Mouse (Mus musculus) adrenal gland, postnatal 25 days (tissue): ENCODE measurements around the gene Siah2. TPM values are rescaled to one million over a fixed set of nuclear protein-coding genes. Genes with fewer than 3 reads are reported as not detected.

Experiments
- DNase-seq: peaks from one replicate; pipeline ENCODE4 v3.0.0; 2021; ENCODE audit warnings: mixed read lengths
- total RNA-seq: library from RNA; stranded (reverse); gene quantifications from 2 replicates; pipeline ENCODE4 v1.2.3, GENCODE M21; 2021

The Siah2 gene
- total RNA-seq, 1 experiment from 2014 or later = 20.5 TPM

DNA sequence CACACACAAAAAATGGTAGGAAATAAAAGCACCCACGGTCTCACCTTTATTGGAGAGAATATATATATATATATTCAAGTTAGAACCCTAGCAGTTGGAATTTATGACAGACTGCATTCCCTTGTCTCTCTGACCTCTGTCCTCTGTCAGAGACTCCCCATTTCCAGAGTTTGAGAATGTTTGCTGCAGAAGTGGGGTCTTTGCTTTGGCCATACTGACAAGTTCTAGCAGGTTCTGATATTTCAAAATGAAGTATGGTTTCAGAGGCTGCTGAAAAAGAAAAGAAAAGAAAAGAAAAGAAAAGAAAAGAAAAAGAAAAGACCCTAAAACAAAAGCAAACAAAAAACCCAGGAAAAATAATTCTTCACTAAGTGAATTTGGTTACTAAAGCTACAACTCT is 2.8 kb upstream of the Siah2 start:
- no peak for DNase-seq

DNA sequence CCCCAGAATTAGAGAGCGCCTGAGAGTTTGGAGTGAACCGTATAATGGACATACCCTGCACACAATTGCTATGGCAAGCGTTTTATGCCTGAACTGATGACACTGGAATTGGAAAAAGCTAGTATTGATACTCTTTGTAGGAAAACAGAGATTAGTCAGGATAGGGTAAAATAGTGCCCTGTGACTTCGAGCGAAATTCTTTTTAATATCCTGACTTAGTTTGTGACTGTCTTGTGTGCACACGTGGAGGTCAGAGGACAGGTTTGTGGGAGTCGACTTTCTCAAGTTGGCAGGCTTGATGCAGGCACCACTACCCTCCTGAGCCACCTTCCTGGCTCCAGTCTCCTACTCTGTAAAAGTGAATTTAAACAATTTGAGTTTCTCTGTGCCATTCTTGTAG is 1.1 kb upstream of the Siah2 start:
- DNase-seq = no peak

DNA sequence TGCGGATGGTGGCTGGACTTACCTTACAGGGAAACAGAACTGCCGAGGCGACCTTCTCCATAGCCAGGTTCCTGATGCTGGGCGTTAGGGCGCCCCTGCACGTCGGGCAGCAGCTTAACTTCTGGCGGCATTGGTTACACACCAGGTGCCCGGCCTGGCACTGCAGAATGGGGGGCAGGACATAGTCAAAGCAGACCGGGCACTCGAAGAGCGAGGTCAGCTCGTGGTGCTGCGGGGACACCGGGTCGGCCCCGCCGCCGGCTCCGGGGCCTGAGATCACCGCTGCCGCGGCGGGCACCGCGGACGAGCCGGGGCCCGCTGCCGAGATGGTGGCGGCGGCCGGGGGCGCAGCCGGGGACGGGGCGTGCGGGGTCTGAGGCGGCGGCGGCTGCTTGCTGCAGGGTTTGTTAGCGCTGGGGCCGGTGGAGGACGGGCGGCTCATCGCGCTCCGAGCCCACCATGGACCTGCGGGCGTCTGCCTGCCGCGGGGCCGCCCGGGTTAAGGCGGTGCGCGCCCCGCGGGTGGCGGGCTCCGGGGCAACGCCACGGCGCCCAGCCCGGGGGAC is 743 bp downstream of the Siah2 start:
- peak; percentile 42 for DNase-seq

DNA sequence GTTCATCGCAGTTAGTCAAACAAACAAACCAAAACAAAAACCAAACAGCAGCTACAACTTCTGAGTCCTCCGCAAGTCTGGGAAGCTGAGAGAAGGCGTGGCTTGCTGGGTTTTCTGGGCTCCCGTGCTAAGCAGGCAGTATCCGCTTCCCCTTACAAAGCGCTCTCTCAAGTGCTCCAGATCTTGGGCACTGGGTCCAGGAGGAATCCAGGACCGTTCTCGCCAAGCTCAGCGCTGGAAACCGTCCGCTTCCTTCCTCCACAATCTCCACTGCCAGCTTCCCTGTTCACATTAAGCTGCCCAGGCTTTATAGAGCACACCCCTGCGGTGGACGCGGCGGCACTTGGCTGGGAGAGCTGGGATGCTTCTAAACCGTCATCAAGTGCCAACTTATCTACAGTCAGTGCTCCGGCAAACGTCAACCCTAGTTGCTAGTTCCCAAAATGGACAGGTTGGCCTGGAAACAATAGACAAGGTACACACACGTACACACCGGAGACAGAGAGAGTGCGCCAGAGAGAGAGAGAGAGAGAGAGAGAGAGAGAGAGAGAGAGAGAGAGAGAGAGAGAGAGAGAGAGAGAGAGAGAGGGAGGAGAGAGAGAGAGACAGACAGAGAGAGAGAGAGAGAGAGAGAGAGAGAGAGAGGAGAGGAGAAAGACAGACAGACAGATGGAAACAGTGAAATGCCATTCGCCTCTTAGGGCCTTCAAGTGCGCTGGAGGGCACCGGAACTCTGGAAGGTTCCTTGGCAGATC is 1.4 kb downstream of the Siah2 start:
- peak; percentile 62 for DNase-seq

DNA sequence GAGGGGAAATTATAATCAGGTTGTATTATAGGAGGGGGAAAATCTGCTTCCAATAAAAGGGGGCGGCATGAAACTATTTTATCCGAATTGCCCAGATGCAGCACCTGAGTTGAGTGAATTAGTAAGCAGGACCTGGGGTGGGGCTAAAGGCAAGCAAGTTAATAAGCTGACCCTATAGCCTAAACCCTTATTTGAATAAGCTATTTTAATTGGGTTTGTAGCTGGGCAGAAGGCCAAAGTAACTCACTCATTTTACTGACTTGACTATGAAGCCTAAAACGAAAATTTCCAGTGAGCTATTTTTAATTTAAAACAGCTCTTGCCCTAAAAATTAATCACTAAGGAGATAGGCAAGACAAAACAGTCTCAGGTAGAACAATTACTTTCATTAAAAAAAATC is 2.5 kb downstream of the Siah2 start:
- DNase-seq = no peak

DNA sequence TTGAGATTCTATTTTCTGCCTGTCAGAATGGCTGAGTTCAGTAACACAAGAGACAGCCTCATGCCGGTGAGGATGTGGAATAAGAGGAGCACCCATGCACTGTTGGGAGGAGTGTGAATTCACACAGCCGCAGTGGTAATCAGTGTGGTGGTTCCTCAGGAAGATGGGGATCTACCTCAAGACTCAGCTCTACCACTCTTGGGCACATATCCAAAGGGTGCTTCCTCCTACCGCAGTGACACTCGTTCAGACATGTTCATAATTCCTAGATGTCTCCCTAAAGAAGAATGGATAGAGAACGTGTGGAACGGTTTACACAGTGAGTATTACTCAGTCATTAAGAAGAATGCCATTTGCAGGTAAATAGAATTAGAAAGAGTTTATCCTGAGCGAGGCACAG is 3.1 kb downstream of the Siah2 start:
- no peak for DNase-seq

DNA sequence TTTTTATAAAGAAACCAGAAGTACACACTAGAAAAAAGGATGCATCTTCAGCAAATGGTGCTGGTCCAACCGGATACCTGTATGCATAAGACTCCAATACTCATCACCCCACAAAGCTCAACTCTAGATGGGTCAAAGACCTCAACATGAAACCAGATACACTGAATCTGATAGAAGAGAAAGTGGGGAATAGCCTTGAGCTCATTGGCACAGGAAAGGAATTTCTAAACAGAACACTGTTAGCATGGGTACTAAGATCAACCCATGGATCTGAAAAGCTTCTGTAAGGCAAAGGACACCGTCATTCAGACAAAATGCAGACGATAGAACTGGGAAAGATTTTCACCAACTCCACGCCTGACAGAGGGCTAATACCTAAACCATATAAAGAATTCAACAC is 3.6 kb downstream of the Siah2 start:
- no peak for DNase-seq

DNA sequence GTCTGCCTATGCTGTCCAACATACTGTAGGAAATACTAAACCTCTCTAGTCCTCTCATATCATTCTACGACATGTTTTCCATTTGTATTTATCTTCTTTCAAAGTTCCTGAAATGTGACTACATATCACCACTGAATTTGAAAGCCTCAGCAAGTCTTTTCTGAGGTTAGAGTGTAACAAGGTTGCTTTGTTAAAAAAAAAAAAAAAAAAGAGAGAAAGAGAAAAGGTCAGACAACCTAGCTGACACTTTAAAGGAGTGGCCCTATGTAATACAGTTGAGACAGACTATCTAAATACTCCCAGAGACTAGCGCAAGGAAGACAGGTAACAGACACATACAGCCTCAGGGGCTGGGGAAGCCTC is 5.3 kb downstream of the Siah2 start:
- DNase-seq = no peak

DNA sequence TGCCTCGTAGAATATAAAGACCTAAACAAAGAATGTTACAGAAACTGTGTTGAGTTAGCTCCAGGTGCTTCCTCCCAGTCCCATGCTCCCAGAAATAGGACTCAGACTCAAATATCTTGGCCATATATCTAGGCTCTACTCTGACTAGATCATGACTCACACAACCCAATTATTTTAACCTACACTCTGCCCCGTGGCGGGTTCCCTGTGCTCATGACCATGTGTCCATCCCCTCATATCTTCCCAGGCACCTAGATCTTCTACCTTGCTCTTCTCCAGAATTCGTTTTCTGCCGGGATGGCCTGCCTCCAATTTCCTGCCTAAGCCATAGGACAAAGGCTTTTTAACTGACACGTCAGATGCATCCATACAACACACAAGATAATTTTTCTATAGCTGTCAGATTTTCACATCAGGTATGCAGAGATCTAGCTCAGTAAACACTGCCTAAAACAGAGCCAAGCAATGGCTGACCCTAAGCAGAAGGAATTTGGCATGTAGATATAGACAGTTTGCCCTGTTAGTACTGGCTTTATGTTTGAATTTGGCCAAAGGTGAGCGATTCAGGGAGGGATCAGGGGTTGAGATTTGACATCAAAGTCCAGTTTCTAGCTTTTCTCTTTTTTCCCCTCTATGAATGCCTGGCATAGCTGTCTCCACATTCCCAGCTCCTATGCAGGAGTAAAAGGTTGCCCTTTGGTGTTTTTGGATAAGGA is 5.8 kb downstream of the Siah2 start:
- DNase-seq = no peak

DNA sequence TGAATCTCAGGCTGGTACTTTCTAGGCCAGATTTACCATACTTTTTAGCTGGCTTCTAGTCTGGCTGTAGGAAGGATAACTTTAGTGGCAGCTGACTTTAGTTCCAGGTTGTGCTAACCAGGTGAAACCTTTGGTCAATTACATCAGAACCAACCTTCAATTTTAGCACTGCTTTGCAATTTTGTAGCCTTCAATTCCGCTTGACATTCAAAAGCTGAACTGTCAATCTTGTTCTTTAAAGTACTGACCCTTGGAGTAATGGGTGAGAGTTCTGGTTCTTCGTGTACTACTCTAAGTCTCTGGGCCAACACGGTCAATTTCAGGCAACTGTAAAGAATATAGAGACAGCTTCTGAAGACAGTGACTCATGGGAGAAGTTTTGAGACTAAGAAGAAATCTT is 6.8 kb downstream of the Siah2 start:
- no peak for DNase-seq

DNA sequence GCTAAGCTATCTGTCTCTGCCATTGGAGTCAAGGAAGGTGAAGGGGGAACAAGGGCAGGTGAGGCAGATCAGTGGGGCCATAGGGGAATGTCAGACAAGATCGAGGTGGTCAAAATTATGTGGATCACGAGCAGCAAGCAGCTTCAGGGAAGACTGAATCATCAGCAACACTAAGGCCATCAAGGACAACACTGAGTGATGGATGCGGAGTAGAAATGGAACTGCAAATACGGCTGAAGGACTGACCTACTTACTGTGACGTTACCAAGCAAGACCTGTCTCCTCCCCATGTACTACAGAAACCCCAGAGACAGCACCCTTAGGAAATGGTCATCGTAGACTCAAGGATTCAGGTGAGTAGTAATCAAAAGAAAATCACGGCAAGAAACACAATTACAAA is 8.9 kb downstream of the Siah2 start:
- no peak for DNase-seq

DNA sequence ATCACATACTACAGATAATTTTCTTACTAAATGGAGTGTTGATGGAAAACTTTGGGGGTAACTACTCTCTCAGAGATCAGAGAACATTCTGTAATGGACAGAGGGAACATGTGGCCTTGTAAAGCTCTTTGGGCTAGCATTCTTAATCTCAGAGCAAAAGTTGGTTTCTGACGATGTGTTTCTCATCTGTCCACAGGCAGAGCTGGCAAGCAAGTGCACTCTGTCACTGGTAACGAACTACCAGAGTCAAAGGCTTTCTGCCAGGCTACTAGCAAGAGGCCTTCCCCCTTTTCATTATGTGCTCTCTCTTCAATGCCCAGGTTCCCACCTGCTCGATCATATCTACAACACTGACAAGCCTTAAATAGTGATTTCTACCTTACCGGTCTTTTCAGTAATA is 9.9 kb downstream of the Siah2 start:
- no peak for DNase-seq

DNA sequence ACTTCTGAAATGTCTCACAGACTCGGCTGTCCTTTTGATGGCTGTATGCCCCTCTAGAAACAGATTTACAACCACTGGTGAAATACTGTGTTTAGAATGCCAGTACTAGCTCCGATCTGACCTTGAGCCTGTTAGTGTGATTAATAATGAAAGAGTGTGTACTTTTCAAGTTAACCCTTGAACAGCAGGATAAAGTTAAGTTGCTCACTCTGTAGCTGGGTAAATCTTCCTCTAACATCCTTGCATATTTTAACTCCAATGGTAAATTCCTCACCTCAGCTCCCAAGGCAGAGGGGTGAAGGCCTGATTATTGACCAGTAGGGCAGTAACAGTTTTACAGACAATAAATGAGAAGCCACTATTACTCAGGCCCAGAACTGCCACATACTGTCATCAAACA is 10.4 kb downstream of the Siah2 start:
- DNase-seq = no peak

DNA sequence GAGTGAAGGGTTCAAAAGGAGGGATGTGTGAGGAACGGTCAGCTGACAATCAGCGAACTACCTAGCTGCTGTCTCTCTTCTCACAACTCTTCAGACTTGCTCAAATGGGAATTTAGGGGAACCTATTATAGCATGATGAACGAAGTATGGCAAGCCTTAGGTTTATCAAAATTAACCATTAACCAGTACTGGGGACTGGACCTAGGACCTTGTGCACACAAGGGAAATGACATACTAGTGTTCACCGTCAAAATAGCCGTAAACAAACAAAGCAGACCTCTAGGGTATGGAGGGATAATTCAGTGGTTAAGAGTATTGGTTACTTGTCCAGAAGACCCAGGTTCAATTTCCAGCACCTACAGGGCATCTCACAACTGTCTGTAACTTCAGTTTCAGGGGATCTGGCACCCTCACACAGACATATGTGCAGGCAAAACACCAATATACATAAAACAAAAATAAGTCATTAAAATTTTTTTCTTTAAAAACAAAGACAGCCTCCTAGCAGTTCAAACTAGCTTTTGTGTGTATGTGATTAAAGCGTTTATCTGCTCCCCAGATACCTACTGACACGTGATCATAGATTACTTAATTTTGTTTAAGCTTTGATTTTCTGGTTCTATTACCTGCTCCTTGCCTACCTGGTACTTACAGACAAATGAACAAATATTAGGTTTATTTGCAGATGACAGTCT is 11.1 kb downstream of the Siah2 start:
- DNase-seq = no peak

DNA sequence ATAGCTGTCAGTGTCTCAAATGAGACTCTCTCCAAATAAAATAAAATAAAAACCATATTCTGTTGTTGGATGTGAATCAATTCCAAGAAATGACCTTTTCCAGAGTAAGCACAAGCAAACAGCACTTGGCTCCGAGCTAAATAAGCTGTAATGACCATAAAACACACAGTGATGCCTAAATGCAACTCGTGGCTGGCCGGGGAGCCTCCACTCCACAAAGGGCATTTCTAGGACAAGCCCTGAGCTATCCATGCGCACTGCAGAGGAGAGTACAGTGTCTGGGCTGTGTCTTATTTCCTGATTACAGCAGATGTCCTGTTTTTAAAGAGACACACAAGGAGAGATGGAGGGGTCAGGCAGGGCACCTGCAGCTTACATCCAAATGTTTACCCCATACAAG is 12.2 kb downstream of the Siah2 start:
- DNase-seq = no peak

DNA sequence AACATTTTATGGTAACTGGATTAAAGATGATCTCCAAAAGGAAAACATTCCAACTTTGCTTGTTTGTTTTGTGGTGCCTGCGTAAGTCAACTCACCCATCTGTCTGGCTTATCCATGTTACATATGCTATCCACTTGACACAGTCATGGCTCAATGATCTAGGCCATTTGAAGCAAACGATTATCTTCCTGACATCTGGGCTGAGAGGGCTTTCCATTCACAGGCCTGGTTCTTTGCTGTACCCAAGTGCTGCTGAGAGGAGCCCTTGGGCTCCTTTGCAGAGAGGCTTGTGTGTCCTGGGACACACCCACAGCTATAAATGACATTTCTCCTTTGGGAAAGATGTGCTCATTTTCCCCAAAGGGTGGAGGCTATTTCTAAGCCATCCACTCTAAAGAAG is 13.3 kb downstream of the Siah2 start:
- no peak for DNase-seq

DNA sequence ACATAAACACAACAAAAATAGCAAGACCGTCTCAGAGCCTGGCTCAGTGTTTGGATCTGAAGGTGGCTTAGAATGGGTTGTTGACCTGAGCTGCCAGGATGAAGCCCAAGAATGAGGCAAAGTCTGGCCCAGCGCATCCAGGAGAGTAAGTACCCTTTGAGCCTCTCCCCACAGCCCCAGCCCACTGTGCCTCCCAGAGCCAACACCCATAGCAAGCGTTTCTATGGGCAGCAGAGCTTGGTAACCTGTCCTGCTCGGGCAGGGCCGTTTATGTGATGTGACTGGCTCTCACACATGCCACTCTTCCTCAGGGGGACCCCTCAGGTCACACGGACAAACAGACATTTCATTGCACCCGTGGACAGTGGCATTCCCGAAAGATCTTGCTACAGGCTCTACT is 13.8 kb downstream of the Siah2 start:
- DNase-seq = no peak

DNA sequence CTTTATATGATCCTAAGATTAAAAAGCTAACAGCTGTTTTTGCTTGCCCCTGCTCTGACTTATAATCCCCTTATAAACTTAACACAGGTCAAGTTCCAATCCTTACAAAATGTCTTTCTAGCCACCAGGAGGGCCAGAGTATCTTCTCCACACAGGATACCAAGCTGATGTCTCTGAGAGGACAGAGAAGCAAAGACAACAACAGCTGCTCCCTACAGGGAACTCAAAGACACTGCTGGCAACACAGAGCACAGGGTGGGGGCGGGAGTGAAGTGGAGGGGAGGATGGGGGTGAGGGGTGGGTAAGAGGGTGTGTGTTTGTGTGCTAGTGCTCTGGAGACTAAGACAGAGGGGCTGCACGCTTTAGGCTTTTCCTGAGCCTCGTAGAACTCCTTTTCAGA is 14.6 kb downstream of the Siah2 start:
- no peak for DNase-seq

DNA sequence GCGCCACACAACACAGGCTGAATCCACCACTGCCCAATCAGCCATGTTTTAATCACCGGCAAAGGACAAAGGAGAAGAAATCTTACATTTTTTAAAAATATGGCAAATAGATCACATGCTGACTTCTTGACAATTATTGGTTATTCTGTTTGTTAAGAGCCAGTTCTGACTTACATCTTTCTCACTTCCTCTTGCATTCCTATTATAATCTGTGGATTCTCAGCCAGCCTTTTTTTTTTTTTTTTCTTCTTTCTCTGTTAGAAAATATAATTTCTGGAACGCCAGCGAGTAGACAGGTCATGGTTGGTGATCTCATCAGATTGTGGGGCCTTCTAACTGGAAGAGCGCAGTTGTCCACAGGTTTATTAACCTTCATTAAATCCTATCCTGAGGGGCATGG is 18.9 kb downstream of the Siah2 start:
- DNase-seq = no peak

DNA sequence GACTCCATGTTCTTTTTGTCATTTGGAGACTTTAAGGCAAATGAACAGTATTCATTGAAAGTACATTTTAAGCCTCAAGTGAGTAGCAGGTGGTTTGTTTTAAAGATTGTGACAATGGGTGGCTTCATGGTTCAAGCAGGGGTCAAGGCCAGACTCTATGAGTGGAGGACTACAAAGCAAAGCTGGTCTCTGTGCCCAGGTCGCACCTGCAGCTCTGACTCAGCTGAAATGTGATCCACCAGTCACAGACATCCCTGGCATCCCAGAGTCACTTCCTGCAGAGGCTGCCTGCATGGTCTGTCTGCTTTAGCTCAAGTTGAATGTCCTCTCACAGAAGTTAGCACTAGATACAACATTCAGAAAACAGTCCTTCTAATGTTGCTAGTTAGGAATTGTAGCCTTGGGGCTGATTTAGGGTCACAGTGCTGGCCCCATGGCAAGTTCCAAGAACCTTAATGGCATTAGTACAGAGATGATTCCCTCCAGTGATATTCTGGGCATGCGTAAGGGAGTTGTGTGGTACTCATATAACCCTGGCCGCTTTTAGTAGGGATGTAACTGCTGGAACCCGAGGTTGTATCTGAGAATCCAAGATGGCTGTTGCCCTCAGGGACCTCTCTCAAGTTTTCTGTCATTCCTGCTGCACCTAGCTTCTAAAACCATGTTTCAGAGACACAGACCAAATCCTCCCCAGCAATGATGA is 19.6 kb downstream of the Siah2 start:
- no peak for DNase-seq

DNA sequence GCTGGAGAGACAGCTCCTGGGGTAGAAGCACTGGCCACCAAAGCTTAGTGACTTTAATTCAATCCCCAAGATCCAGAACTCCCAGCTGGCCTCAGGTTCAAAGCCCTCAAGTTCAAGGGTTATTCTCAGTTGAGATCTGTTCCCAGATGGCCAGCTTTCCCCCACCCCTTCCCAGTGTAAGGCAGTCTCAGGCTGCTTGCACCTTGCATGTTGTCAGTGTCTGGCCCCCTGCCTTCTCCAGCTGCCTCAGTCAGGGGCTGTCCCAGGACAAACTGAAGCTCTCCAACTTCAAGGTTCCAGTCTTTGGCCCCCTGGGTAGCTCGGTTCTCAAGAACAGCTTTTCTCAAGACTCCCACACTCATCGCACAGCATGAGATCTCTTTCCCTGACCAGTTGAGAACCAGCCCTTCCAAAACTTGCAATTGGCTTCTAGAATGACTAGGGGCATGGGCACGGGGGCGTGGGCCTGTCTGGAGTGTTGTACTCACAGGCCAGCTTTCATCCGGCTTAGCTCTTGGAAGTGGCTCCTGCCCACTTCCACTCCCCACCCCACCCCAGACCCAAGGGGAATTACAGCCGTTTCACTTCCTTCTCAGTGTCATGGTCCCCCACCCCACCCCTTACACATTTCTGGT is 20.5 kb downstream of the Siah2 start:
- no peak for DNase-seq

DNA sequence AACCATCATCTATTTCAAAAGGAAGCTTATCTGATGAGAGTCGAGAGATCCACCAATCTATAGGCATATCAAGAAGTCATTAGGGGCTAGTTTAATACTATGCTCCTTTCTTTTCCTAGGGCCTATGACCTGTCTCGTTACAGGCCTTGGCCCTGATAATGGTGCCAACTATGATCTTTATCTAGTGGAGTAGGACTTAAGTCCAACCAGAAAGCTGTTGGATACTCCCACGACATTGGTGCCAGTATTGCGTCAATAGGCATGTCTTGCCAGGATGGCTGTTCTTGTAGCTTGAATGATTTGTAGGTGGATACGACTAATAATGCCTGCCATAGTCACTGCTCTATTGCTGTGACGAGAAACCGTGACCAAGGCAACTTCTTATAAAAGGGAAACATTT is 28.2 kb downstream of the Siah2 start:
- no peak for DNase-seq
